Mouse (Mus musculus) Muller cell, postnatal 12 days (primary cell): Measurements from ENCODE around the gene Olfr600.
"Not testable (repeated sequence)": the region's sequence is repeated elsewhere in the genome, so short reads cannot be mapped to it uniquely, and the experiment has no call there.

Experiments
- DNase-seq: peaks from one replicate; pipeline ENCODE4 v3.0.0-alpha.2; 2015; ENCODE audit errors: inconsistent ontology term

The Olfr600 gene

DNA sequence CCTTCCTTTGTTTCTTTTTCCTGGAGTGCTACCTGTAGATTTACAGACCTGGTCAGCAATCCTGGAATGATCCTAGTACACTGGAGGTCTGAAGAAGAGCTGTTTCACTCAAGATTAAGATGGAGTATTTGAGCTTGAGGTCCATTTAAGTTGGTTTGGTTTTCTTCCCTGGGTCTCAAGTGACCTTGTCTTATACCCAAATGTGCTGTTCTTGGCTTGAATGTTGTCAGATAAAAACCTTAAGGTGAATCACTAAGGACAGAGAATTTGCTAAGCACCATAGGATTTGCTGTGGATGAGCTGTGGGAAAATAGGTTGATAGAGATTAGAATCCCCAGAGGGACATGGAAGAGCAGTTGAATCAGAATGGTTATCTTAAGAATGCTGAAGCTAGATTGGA, at the start of gene Olfr600:
Gene Olfr600, minus strand, starts transcription at position 101 of the 400 bp plus-strand sequence.
- no peak for DNase-seq

DNA sequence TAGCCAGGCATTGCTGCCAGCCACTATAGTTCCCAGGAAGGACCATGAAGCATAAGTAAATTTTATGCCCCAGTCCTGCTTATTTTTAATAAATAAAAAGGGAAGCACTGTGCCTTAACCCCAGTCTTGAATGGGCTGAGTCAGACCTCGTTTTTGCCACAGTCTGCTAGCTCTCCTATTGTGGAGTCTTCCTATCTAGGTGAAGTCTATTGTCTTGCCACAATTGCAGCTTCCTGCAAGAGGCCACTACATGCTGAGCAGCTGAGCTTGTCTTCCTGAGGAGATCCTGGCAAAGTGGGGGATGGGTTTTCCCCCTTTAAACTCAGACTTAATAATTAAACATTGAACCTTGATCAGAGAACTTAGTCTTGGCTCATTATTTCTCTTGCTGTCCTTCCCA, 49.5 kb upstream of the Olfr600 start:
- no peak for DNase-seq

DNA sequence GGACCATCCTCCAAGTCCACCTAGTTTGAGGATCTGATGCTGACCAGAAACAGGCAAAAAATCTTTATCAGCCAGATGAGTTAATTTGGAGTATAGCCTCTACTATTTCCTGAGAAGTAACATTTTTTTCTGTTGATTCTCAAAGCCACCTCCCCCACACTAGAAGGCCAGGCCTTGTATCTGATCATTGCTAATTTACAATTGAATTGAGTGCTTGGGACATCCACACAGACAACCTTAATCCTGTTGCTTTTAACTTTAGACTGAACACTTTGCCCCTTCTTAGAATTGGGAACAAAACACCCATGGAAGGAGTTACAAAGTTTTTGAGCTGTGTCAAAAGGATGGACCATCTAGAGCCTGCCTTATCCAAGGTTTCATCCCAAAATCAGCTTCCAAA, 48.3 kb upstream of the Olfr600 start:
- no peak for DNase-seq

DNA sequence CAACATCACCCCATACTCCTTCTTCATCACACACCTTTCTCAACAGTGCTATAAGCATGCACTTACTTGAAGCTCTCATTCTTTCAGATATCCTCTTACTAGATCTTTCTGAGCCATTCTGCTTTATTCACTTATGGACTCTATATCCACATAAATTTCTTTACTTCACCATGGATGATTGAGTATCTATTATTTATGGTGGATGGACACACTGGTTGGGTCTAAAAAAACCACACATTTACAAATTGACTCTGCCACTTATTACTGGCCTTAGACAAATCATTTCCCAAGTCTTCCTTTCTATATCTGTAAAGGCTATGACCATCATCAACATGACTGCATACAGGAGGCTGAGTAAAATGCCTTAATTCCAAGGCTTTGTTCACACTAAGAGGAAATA, 36.6 kb upstream of the Olfr600 start, which contains the start of gene Olfr603:
Gene Olfr603, minus strand, starts transcription at position 101 of the 400 bp plus-strand sequence.
- DNase-seq = no peak

DNA sequence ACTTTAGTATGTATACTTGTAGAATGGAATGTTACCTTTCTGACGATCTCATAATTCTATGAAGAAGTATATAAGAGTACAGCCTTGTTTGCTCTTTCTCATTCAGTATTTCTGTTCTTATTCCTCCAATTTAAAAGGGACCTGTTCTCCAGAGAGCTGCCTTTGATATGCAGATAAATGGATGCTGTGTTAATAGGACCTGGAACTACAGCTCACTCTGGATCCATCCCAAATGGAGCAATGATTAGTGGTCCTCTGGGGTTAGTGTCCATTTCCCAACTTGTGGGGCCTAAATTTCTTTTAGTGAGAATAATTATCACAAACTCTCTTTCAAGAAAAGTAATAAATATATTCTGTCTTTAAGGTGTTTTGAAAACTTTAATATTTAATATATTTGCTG, 13.1 kb upstream of the Olfr600 start, which contains the start of gene Olfr601:
Gene Olfr601, minus strand, starts transcription at position 101 of the 400 bp plus-strand sequence.
- DNase-seq = no peak

DNA sequence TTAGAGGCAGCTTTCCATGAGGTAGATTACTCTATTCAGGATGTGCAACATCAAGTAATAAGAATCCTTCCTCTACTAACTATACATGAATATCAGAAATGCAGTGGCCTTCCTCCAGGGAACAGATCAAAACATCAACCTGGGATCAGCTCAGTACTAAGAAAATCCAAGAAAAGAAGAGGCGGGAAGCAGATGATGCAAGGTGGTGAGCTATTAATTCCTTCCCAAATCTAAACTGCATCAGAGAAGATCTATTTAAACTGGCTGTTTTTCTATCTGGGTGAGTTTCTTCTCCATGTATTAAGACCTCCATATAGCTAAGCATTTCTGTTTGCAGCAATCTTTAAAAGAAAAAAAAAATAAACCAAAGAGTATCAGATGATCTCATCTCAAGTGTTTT, 13.9 kb downstream of the Olfr600 start, which contains the start of gene Olfr599:
Gene Olfr599, plus strand, starts transcription at position 301 of the 400 bp plus-strand sequence.
- DNase-seq = no peak

DNA sequence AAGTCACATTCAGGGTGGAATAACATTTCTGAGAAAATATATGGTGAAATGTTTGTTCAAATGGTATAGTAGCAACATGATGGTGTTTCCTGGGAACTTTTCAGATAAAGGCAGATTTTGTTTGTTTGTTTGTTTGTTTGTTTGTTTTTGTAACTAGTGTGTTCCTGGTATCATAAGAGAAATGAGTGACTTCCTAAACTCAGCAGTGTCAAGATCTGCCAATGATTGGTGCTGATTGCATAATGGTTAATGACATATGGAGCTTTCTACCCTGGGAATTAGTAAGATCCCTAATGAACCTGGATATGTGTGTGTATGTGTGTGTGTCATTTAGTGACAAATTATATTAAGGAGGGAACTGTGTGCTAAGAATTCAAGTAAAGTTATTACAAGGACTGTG, 26.2 kb downstream of the Olfr600 start, which contains the start of gene Olfr598:
Gene Olfr598, plus strand, starts transcription at position 301 of the 400 bp plus-strand sequence.
- DNase-seq = no peak

DNA sequence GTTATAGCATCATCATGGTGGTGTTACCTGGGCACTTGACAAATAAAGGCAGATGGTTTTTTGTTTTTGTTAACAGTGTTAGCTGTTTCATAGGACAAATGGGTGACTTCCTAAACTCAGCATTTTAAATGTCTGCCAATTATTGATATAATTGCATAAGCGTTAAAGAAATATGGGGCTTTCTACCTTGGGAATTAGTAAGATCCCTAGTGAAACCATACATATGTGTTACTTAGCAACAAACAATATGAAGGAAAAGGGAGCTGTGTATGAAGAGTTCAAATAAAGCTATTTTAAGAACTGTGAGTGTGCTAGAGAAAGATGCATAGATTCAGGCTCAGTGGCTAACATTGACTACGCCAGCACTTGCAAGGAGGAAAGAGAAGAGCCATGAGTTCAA, 33.5 kb downstream of the Olfr600 start, which contains the start of gene Olfr597:
Gene Olfr597, plus strand, starts transcription at position 301 of the 400 bp plus-strand sequence.
- not testable (repeated sequence) for DNase-seq

DNA sequence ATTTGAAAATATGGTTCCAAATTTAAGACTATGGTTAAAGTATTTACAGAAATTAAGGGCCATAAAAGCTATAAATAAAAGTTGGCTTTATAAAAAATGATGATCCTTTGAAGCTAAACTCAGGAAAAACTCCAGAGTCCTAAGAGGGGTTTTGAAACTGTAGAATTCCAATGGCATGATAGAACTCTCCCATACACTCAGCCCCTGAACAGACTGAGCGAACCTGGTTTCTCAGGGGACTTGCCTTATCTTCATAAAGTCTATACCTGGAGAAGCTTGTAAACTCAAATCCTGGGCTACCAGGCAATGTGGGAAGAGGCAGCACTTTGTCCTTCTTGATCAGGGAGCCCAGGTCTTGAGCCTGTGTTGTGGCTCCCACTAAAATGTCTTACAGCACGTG, 44.1 kb downstream of the Olfr600 start, which contains the start of gene Olfr596:
Gene Olfr596, plus strand, starts transcription at position 301 of the 400 bp plus-strand sequence.
- not testable (repeated sequence) for DNase-seq
